Mouse (Mus musculus): Measurements from ENCODE around the gene Rnf24. TPM values are rescaled to one million over a fixed set of nuclear protein-coding genes. Genes with fewer than 3 reads are reported as not detected.

Rnf24 gene
- total RNA-seq (2012; rRNA removed), result 4.3 and 5.3 TPM in 2 replicates

DNA sequence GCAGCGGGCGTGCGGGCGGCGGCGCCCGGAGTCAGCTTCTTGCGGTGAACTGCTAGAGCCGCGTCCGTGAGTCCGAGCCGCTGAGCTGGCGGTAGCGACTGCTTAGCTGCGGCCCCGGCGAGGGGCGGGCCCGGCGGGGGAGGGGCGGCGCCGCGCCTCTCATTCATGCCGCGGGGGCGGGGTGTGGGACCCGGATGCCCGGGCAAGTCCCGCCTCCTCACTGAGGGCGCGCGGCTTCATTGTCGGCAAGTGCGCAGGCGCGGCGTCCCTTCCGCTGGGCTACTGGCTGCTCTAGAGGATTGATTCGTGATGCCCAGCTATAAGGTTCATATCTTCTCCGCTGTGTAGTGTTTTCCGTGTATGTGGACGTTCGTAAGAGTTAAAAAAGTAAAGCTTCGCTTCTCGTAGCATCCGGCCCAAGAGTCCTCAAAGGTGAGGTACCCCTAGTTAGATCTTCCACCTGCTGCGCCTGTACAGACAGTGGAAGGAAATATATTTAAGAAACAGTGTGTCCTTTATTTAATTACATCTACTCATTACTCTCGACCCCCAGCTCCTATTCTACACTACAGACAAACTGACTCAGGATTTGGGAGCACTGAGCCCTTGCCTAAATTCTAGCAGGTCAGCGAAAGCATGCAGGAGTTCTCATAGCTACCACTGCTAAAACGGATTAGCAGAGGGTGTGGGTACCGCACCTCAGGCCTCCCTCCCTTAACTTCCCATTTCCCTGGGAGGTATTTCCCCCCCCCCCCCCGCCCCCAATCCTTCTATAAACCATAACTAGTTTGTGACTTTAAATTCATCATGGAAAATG, at the start of gene Rnf24:
Rnf24 (minus strand) TSS at position 146 of the 817 bp plus-strand sequence.
- Histone ChIP-seq H3K9ac (ENCODE audit: insufficient read depth, low read depth, low read length, poor library complexity, severe bottlenecking) (peak within 1 kb of the TSS; percentile 86), H3K27ac (ENCODE audit: insufficient read depth, low read depth, low read length, poor library complexity, severe bottlenecking) (no peak within 1 kb of the TSS), H3K4me1 (ENCODE audit: control insufficient read depth in 2 of 2, insufficient read depth in 2 of 2, low read length in 2 of 2, poor library complexity in 1 of 2) (peaks cover 0 to 2% of the 10 kb centered on the region in 2 experiments; a peak in 3 of 4 replicates), H3K36me3 (ENCODE audit: control insufficient read depth, insufficient read depth, low read length, poor library complexity, severe bottlenecking) (no peaks in the 10 kb centered on the region), H3K9me3 (ENCODE audit: control insufficient read depth, insufficient read depth, low read depth, low read length) (no peaks in the 10 kb centered on the region), H3K4me3 (ENCODE audit: insufficient read depth in 1 of 2, low read depth in 1 of 2, low read length in 2 of 2, poor library complexity in 1 of 2, severe bottlenecking in 1 of 2) (peak within 1 kb of the TSS; percentile 85 to 93)
- no peak for TF ChIP-seq MAFK (IDR thresholded peaks at IDR 0.05; ENCODE audit: insufficient read depth, low read depth, low read length)
- peak; percentile 84 for TF ChIP-seq HCFC1 (IDR thresholded peaks at IDR 0.05; ENCODE audit: borderline replicate concordance, insufficient read depth, low read length)
- in situ Hi-C loops (cut with MboI; ENCODE audit: low sequenced_read_pairs in 2 of 2, unreplicated experiment in 2 of 2), result no loop called here
- peak; percentile 89 for DNase-seq (ENCODE audit: low read depth, low spot score)

DNA sequence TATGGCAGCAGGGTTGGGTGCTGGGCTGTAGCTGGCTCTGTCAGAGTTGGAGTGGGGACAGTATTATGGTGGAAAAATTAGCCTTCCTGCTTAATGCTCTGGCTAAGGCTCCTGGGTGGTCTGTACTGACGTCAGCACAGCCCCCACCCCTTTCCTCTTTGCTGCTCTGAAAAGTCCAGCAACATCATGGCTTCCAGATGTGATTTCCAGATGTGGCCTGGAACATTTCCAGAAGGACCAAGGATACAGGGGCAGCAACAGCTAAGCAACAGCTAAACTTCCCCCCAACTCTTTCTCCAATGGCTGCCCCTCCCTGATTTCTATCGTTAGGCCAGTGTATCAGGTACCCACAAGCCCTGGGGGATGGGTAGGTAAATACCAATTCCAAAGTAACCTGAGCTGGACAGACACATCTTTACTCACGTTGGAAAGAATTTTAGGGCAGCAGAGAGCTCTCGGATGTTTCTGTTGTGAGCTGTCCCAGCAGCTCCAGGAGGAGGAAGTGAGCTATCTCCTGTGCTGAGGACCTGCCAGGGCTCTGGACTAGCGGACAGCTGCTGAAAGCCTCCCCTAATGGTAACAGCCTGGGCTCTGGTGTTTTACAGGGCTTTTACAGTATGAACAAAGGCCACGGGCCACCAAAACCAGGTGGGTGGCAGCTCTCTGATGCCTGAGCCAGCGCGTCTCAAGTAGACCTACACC, 49.3 kb upstream of the Rnf24 start:
- H3K27ac ChIP-seq (ENCODE audit: insufficient read depth, low read depth, low read length, poor library complexity, severe bottlenecking), result no peak overlapping the region; the same call in 1 of the 2 replicates
- no peak for DNase-seq (ENCODE audit: low read depth, low spot score)
- in situ Hi-C loops (cut with MboI; ENCODE audit: low sequenced_read_pairs in 2 of 2, unreplicated experiment in 2 of 2), result no loop called here
- no peaks in the 10 kb centered on the region for H3K36me3 ChIP-seq (ENCODE audit: control insufficient read depth, insufficient read depth, low read length, poor library complexity, severe bottlenecking)
- no peak for TF ChIP-seq HCFC1 (IDR thresholded peaks at IDR 0.05; ENCODE audit: borderline replicate concordance, insufficient read depth, low read length)
- TF ChIP-seq CHD2 (IDR thresholded peaks at IDR 0.05; ENCODE audit: low read depth, low read length), result no peak
- no peak for TF ChIP-seq MAFK (IDR thresholded peaks at IDR 0.05; ENCODE audit: insufficient read depth, low read depth, low read length)
- no peak for TF ChIP-seq ZC3H11A (IDR thresholded peaks at IDR 0.05; ENCODE audit: borderline replicate concordance, low read depth, low read length)
- TF ChIP-seq ZNF384 (IDR thresholded peaks at IDR 0.05; ENCODE audit: low read depth, low read length), result no peak
- H3K9ac ChIP-seq (ENCODE audit: insufficient read depth, low read depth, low read length, poor library complexity, severe bottlenecking), result no peak overlapping the region
- H3K4me1 ChIP-seq (ENCODE audit: control insufficient read depth in 2 of 2, insufficient read depth in 2 of 2, low read length in 2 of 2, poor library complexity in 1 of 2), result peaks cover 0 to 4% of the 10 kb centered on the region in 2 experiments; a peak in 1 of 4 replicates
- no peak overlapping the region for H3K4me3 ChIP-seq (ENCODE audit: insufficient read depth in 1 of 2, low read depth in 1 of 2, low read length in 2 of 2, poor library complexity in 1 of 2, severe bottlenecking in 1 of 2)
- H3K9me3 ChIP-seq (ENCODE audit: control insufficient read depth, insufficient read depth, low read depth, low read length), result no peaks in the 10 kb centered on the region

DNA sequence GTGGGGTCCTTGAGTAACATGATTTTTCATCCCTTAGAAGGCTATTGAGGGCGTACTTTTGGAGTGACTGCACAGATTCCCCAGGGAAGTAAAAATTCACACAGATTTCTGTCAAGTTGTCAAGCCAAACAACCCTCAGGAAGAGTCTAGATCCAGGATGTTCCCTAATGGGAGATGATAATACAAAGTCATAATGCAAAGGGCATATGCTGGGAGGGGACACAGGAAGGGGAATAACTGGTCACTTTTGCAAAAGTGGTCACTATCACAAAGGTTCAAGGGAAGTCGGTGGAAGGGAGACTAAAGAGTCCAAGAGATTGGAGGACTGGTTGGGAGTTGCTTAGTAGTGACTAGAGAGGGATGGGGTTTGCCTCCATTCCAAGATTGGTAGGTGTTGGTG, 48.2 kb upstream of the Rnf24 start:
- in situ Hi-C loops (cut with MboI; ENCODE audit: low sequenced_read_pairs in 2 of 2, unreplicated experiment in 2 of 2), result no loop called here
- Histone ChIP-seq H3K36me3 (ENCODE audit: control insufficient read depth, insufficient read depth, low read length, poor library complexity, severe bottlenecking) (no peaks in the 10 kb centered on the region), H3K27ac (ENCODE audit: insufficient read depth, low read depth, low read length, poor library complexity, severe bottlenecking) (no peak overlapping the region), H3K4me3 (ENCODE audit: insufficient read depth in 1 of 2, low read depth in 1 of 2, low read length in 2 of 2, poor library complexity in 1 of 2, severe bottlenecking in 1 of 2) (no peak overlapping the region), H3K9ac (ENCODE audit: insufficient read depth, low read depth, low read length, poor library complexity, severe bottlenecking) (no peak overlapping the region), H3K9me3 (ENCODE audit: control insufficient read depth, insufficient read depth, low read depth, low read length) (no peaks in the 10 kb centered on the region), H3K4me1 (ENCODE audit: control insufficient read depth in 2 of 2, insufficient read depth in 2 of 2, low read length in 2 of 2, poor library complexity in 1 of 2) (peaks cover 0 to 5% of the 10 kb centered on the region in 2 experiments; a peak in 1 of 4 replicates)
- TF ChIP-seq ZC3H11A (IDR thresholded peaks at IDR 0.05; ENCODE audit: borderline replicate concordance, low read depth, low read length), result no peak
- no peak for TF ChIP-seq ZNF384 (IDR thresholded peaks at IDR 0.05; ENCODE audit: low read depth, low read length)
- no peak for TF ChIP-seq CHD2 (IDR thresholded peaks at IDR 0.05; ENCODE audit: low read depth, low read length)
- no peak for TF ChIP-seq HCFC1 (IDR thresholded peaks at IDR 0.05; ENCODE audit: borderline replicate concordance, insufficient read depth, low read length)
- no peak for TF ChIP-seq MAFK (IDR thresholded peaks at IDR 0.05; ENCODE audit: insufficient read depth, low read depth, low read length)
- DNase-seq (ENCODE audit: low read depth, low spot score), result no peak

DNA sequence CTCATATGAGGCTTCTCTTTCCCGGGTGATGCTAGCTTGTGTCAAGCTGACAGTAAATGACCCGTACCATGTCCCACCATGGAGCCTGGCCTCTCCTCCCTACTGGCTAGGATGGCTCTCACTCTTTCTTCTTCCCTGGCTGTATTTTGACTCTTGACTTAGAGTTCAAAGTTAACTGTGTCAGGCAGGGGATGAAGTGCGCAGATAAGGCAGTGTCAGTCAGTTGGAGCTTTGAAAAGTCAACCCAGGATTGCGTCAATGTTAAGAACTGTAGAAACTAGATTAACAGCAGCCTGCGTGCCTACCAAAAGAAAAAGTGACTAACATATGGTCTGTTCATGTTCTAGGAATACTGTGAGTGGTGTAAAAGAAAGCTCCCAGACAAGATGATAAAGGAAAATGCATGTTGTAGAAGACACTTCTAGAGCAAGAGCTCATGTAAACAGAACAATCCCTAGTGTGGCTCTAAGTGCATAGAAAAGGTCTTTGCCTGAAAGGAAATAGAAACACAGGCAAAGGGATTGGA, 44.7 kb upstream of the Rnf24 start:
- no peak overlapping the region for H3K27ac ChIP-seq (ENCODE audit: insufficient read depth, low read depth, low read length, poor library complexity, severe bottlenecking)
- no peaks in the 10 kb centered on the region for H3K36me3 ChIP-seq (ENCODE audit: control insufficient read depth, insufficient read depth, low read length, poor library complexity, severe bottlenecking)
- H3K4me3 ChIP-seq (ENCODE audit: insufficient read depth in 1 of 2, low read depth in 1 of 2, low read length in 2 of 2, poor library complexity in 1 of 2, severe bottlenecking in 1 of 2), result no peak overlapping the region
- no peak for TF ChIP-seq ZNF384 (IDR thresholded peaks at IDR 0.05; ENCODE audit: low read depth, low read length)
- TF ChIP-seq HCFC1 (IDR thresholded peaks at IDR 0.05; ENCODE audit: borderline replicate concordance, insufficient read depth, low read length), result no peak
- TF ChIP-seq MAFK (IDR thresholded peaks at IDR 0.05; ENCODE audit: insufficient read depth, low read depth, low read length), result no peak
- TF ChIP-seq ZC3H11A (IDR thresholded peaks at IDR 0.05; ENCODE audit: borderline replicate concordance, low read depth, low read length), result no peak
- TF ChIP-seq CHD2 (IDR thresholded peaks at IDR 0.05; ENCODE audit: low read depth, low read length), result no peak
- H3K9me3 ChIP-seq (ENCODE audit: control insufficient read depth, insufficient read depth, low read depth, low read length), result no peaks in the 10 kb centered on the region
- in situ Hi-C loops (cut with MboI; ENCODE audit: low sequenced_read_pairs in 2 of 2, unreplicated experiment in 2 of 2), result no loop called here
- no peak overlapping the region for H3K9ac ChIP-seq (ENCODE audit: insufficient read depth, low read depth, low read length, poor library complexity, severe bottlenecking)
- DNase-seq (ENCODE audit: low read depth, low spot score), result no peak
- H3K4me1 ChIP-seq (ENCODE audit: control insufficient read depth in 2 of 2, insufficient read depth in 2 of 2, low read length in 2 of 2, poor library complexity in 1 of 2), result peaks cover 0 to 14% of the 10 kb centered on the region in 2 experiments; a peak in 1 of 4 replicates

Measured in ES-E14 (cell line).